Mouse (Mus musculus) CH12.LX (cell line): Measurements from ENCODE around the gene Tfap2d. TPM values are rescaled to one million over a fixed set of nuclear protein-coding genes. Genes with fewer than 3 reads are reported as not detected.

Experiments used
- DNase-seq: peaks from one replicate; pipeline ENCODE4 v3.0.0-alpha.2; 2013; ENCODE audit errors: extremely low read depth
- H3K27ac ChIP-seq: 2 replicates; pipeline ENCODE4 v1.5.1; 2012; ENCODE audit warnings: low read depth, mild to moderate bottlenecking, control low read depth, moderate library complexity; ENCODE audit not compliant: insufficient read depth
- H3K27me3 ChIP-seq: replicated peaks from 2 replicates; pipeline ENCODE3; 2012; ENCODE audit warnings: inconsistent platforms
- H3K36me3 ChIP-seq, 2 experiments: replicated peaks in 1 of 2; 2 replicates each; pipeline versions ENCODE3 to v1.6.1; 2012; ENCODE audit warnings: inconsistent platforms in 1 of 2, low read length in 1 of 2, mild to moderate bottlenecking in 1 of 2, mixed read lengths in 1 of 2, moderate library complexity in 1 of 2; ENCODE audit not compliant: control insufficient read depth in 1 of 2, insufficient read depth in 1 of 2
- H3K4me1 ChIP-seq, 2 experiments: 2 replicates each; pipeline ENCODE4 v1.6.1; 2012; ENCODE audit warnings: inconsistent platforms in 1 of 2, moderate library complexity in 1 of 2; ENCODE audit not compliant: insufficient read depth in 2 of 2, control insufficient read depth in 1 of 2
- H3K4me2 ChIP-seq: 2 replicates; pipeline ENCODE4 v1.6.1; 2012; ENCODE audit warnings: low read depth, mild to moderate bottlenecking, control low read depth; ENCODE audit not compliant: poor library complexity, insufficient read depth, severe bottlenecking
- H3K4me3 ChIP-seq, 3 experiments: fragments of 150-350 bp in 1 of 3; sonication (generic) in 1 of 3; replicated peaks in 1 of 3; 2 replicates each; pipeline versions ENCODE3 to v1.5.1; 2011 to 2012; ENCODE audit warnings: low read depth in 2 of 3, low read length in 2 of 3, mild to moderate bottlenecking in 2 of 3, moderate library complexity in 2 of 3, control low read depth in 1 of 3, improper control_type of control experiment in 1 of 3, inconsistent platforms in 1 of 3, mixed read lengths in 1 of 3; ENCODE audit not compliant: poor library complexity in 1 of 3
- H3K79me2 ChIP-seq: replicated peaks from 2 replicates; pipeline ENCODE4 v1.6.1; 2012; ENCODE audit warnings: mild to moderate bottlenecking, moderate library complexity; ENCODE audit not compliant: control insufficient read depth, poor library complexity, insufficient read depth, severe bottlenecking; ENCODE audit errors: extremely low read depth
- H3K9ac ChIP-seq: 2 replicates; pipeline ENCODE4 v1.6.1; 2012; ENCODE audit warnings: low read depth, mild to moderate bottlenecking, control low read depth, moderate library complexity; ENCODE audit not compliant: insufficient read depth
- H3K9me3 ChIP-seq: replicated peaks from 2 replicates; pipeline ENCODE3; 2012; ENCODE audit warnings: low read length, inconsistent platforms, mixed read lengths
- E2F4 ChIP-seq: IDR thresholded peaks from 2 replicates; pipeline ENCODE4 v1.6.1; 2011; ENCODE audit warnings: low read depth, low read length, improper control_type of control experiment; ENCODE audit not compliant: insufficient replicate concordance
- ELF1 ChIP-seq: IDR thresholded peaks from 2 replicates; pipeline ENCODE4 v1.6.1; 2014; ENCODE audit warnings: low read depth, mild to moderate bottlenecking, inconsistent platforms, low read length, improper control_type of control experiment
- ETS1 ChIP-seq: conservative IDR thresholded peaks from 2 replicates; pipeline ENCODE4 v1.6.1; 2012; ENCODE audit warnings: low read depth, mild to moderate bottlenecking, inconsistent platforms, low read length, improper control_type of control experiment, moderate library complexity
- IRF4 ChIP-seq: IDR thresholded peaks from 2 replicates; pipeline ENCODE4 v1.6.1; 2014; ENCODE audit warnings: low read depth, mild to moderate bottlenecking, inconsistent platforms, low read length, improper control_type of control experiment
- JUN ChIP-seq: IDR thresholded peaks from 2 replicates; pipeline ENCODE4 v1.6.1; 2011; ENCODE audit warnings: low read depth, mild to moderate bottlenecking, low read length, improper control_type of control experiment, moderate library complexity; ENCODE audit not compliant: insufficient read depth
- JUND ChIP-seq: conservative IDR thresholded peaks from 2 replicates; pipeline ENCODE4 v1.6.1; 2011; ENCODE audit warnings: low read depth, low read length, improper control_type of control experiment
- MAX ChIP-seq: IDR thresholded peaks from 2 replicates; pipeline ENCODE4 v1.6.1; 2011; ENCODE audit warnings: low read length, improper control_type of control experiment
- MAZ ChIP-seq: IDR thresholded peaks from 2 replicates; pipeline ENCODE4 v1.6.1; 2012; ENCODE audit warnings: low read depth, mild to moderate bottlenecking, inconsistent platforms, low read length, improper control_type of control experiment, moderate library complexity
- MEF2A ChIP-seq: IDR thresholded peaks from 2 replicates; pipeline ENCODE4 v1.6.1; 2014; ENCODE audit warnings: low read depth, mild to moderate bottlenecking, inconsistent platforms, low read length, improper control_type of control experiment, borderline replicate concordance
- MXI1 ChIP-seq: IDR thresholded peaks from 2 replicates; pipeline ENCODE4 v1.6.1; 2011; ENCODE audit warnings: mild to moderate bottlenecking, low read depth, low read length, improper control_type of control experiment
- NELFE ChIP-seq: IDR thresholded peaks from 2 replicates; pipeline ENCODE4 v1.6.1; 2011; ENCODE audit warnings: low read depth, low read length, improper control_type of control experiment
- NRF1 ChIP-seq: IDR thresholded peaks from 2 replicates; pipeline ENCODE4 v1.6.1; 2014; ENCODE audit warnings: low read depth, mild to moderate bottlenecking, inconsistent platforms, low read length, improper control_type of control experiment, moderate library complexity
- PAX5 ChIP-seq: IDR thresholded peaks from 2 replicates; pipeline ENCODE4 v1.6.1; 2012; ENCODE audit warnings: low read length, inconsistent platforms, mixed read lengths
- POLR2A ChIP-seq: IDR thresholded peaks from 2 replicates; pipeline ENCODE4 v1.6.1; 2011; ENCODE audit warnings: low read depth, mild to moderate bottlenecking, improper control_type of control experiment, low read length
- RAD21 ChIP-seq: IDR thresholded peaks from 2 replicates; pipeline ENCODE4 v1.6.1; 2011; ENCODE audit warnings: low read depth, mild to moderate bottlenecking, low read length, improper control_type of control experiment, moderate library complexity
- TBP ChIP-seq: conservative IDR thresholded peaks from 2 replicates; pipeline ENCODE4 v1.6.1; 2011; ENCODE audit warnings: low read depth, low read length, improper control_type of control experiment
- USF1 ChIP-seq: IDR thresholded peaks from 2 replicates; pipeline ENCODE4 v1.6.1; 2014; ENCODE audit warnings: low read depth, mild to moderate bottlenecking, inconsistent platforms, low read length, improper control_type of control experiment
- ZC3H11A ChIP-seq: IDR thresholded peaks from 2 replicates; pipeline ENCODE4 v1.6.1; 2012; ENCODE audit warnings: low read depth, mild to moderate bottlenecking, inconsistent platforms, low read length, improper control_type of control experiment
- ZMIZ1 ChIP-seq: IDR thresholded peaks from 2 replicates; pipeline ENCODE4 v1.6.1; 2012; ENCODE audit warnings: low read depth, mild to moderate bottlenecking, inconsistent platforms, low read length, improper control_type of control experiment
- dilution Hi-C: fragments of 300-500 bp; cut with MboI; formaldehyde crosslinking; loops from 2 replicates; pipeline ENCODE4 v1.14.3; 2020; ENCODE audit warnings: low sequenced_read_pairs; ENCODE audit not compliant: extremely low pct_unique_long_range_greater_than_20kb, extremely low pct_ligation_motif_present
- in situ Hi-C: fragments of 300-500 bp; cut with MboI; formaldehyde crosslinking; loops from 3 replicates; pipeline ENCODE4 v1.14.3; 2019; ENCODE audit warnings: low sequenced_read_pairs, low pct_ligation_motif_present, low pct_unique_long_range_greater_than_20kb, mixed read lengths
- polyA plus RNA-seq: library from polyadenylated mRNA; unstranded; fragments of >175 nt; gene quantifications from 2 replicates; pipeline ENCODE4 v1.2.1, GENCODE M21; 2012; ENCODE audit warnings: low read depth; ENCODE audit not compliant: insufficient read length
- total RNA-seq, 2 experiments: library from RNA; depleted of rRNA; stranded (reverse); fragments of 300-350 nt in 1 of 2; fragments of >200 nt in 1 of 2; gene quantifications; 2 replicates each; pipeline ENCODE4 v1.2.3; 2012 to 2014

Tfap2d gene
- total and polyA plus RNA-seq, 3 experiments = not detected

DNA sequence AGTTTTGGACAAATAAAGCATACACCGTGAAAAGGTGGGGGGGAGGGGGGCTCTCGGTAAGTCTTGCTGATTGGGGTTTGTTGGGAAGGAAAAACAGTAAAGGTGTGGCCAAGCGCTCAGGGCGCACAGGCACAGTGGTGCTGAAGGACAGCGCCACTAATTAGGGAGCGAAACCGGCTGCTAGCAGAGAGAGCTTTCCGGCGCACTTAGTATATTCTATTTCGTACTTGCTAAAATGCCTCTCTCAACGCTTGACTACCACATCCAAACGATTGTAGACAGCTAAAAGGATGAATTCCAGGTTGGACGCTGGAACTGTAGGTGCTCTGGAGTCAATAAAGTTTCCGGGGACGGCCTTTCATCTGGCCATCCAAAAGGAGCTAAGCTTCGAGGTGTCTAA lies 6.9 kb downstream of the Tfap2d start:
- Histone ChIP-seq H3K79me2 (no peaks in the 10 kb centered on the region), H3K9me3 (peaks cover 62% of the 10 kb centered on the region), H3K9ac (no peak overlapping the region), H3K27me3 (no peaks in the 10 kb centered on the region), H3K4me2 (no peak overlapping the region), H3K4me3 (no peak overlapping the region), H3K36me3 (no peaks in the 10 kb centered on the region), H3K4me1 (no peaks in the 10 kb centered on the region), H3K27ac (no peak overlapping the region)
- TF ChIP-seq MAZ = no peak
- TF ChIP-seq MEF2A = no peak
- no peak for TF ChIP-seq JUND
- in situ Hi-C loops (no loop called here), dilution Hi-C loops (no loop called here)
- DNase-seq = no peak

DNA sequence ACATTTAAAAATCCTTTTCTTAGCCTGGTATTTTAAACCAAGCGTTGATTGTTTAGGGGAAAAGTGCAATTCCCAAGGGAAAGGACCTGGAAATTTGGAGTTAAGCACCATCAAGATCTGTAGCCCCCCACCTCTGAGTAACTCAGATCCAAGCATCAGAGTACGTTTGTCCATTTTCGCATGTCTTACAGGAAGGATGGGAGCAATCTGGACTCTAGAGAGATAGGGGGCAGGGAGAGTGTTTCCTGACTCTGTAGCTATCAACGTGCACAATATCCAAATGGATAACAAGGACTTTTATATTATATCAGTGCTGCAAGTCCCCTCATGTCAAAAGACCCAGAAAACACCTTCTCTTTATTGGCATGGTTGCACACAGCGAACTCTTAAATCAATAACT lies 7.4 kb downstream of the Tfap2d start:
- no peaks in the 10 kb centered on the region for H3K79me2 ChIP-seq
- dilution Hi-C loops = no loop called here
- TF ChIP-seq POLR2A (no peak), MXI1 (no peak), E2F4 (no peak), MAX (no peak), NELFE (no peak), ZMIZ1 (no peak), IRF4 (no peak), TBP (no peak), JUND (no peak), USF1 (no peak), PAX5 (no peak), RAD21 (no peak), NRF1 (no peak), JUN (no peak), ETS1 (no peak), ELF1 (no peak), ZC3H11A (no peak)
- H3K27me3 ChIP-seq = no peaks in the 10 kb centered on the region
- H3K9ac ChIP-seq = no peak overlapping the region
- H3K4me1 ChIP-seq = no peaks in the 10 kb centered on the region
- H3K9me3 ChIP-seq = peaks cover 59% of the 10 kb centered on the region
- in situ Hi-C loops = no loop called here
- no peak overlapping the region for H3K4me2 ChIP-seq
- DNase-seq = no peak
- H3K4me3 ChIP-seq = no peak overlapping the region
- no peak overlapping the region for H3K27ac ChIP-seq
- no peaks in the 10 kb centered on the region for H3K36me3 ChIP-seq
